Mouse (Mus musculus) forebrain, embryonic 16.5 days (tissue): ENCODE data around the gene Gm45711. TPM values are rescaled to one million over a fixed set of nuclear protein-coding genes. Genes with fewer than 3 reads are reported as not detected.

ENCODE experiments used
- ATAC-seq: fragments of 200-750 bp; cut with Nextera tagmentation; 2 replicates; pipeline ENCODE4 v1.8.0; 2017; ENCODE audit warnings: mild to moderate bottlenecking, moderate library complexity
- H3K27ac ChIP-seq: fragments of 300-500 bp; sonication (generic); 2 replicates; pipeline ENCODE4 v1.5.1; 2014; ENCODE audit warnings: low read length, control low read depth
- H3K27me3 ChIP-seq: fragments of 300-500 bp; sonication (generic); replicated peaks from 2 replicates; pipeline ENCODE4 v1.6.1; 2014; ENCODE audit warnings: low read length; ENCODE audit not compliant: control insufficient read depth, insufficient read depth
- H3K36me3 ChIP-seq: fragments of 300-500 bp; sonication (generic); 2 replicates; pipeline ENCODE4 v1.6.1; 2014; ENCODE audit not compliant: control insufficient read depth, insufficient read depth
- H3K4me1 ChIP-seq: fragments of 300-500 bp; sonication (generic); replicated peaks from 2 replicates; pipeline ENCODE4 v1.6.1; 2014; ENCODE audit warnings: low read length; ENCODE audit not compliant: control insufficient read depth, insufficient read depth
- H3K4me2 ChIP-seq: fragments of 300-500 bp; sonication (generic); 2 replicates; pipeline ENCODE4 v1.6.1; 2014; ENCODE audit warnings: mild to moderate bottlenecking, low read length, control low read depth
- H3K4me3 ChIP-seq: fragments of 300-500 bp; sonication (generic); replicated peaks from 2 replicates; pipeline ENCODE4 v1.5.1; 2014; ENCODE audit warnings: mild to moderate bottlenecking, low read length, control low read depth
- H3K9ac ChIP-seq: fragments of 300-500 bp; sonication (generic); replicated peaks from 2 replicates; pipeline ENCODE4 v1.6.1; 2014; ENCODE audit warnings: low read depth, low read length, control low read depth
- H3K9me3 ChIP-seq: fragments of 300-500 bp; sonication (generic); 2 replicates; pipeline ENCODE4 v1.6.1; 2016; ENCODE audit warnings: low read length; ENCODE audit not compliant: control insufficient read depth
- WGBS: fragments of 180-500 bp; shearing (Covaris S2); extraction: QIAGEN DNeasy Blood & Tissue Kit; methylation state at CpG from one replicate; pipeline ENCODE4 v1.1.7; 2014; 5-methylcytosine and 5-hydroxymethylcytosine counted together
- polyA plus RNA-seq: library from polyadenylated mRNA; unstranded; fragments of >200 nt; fragmentation: Nextera tagmentation; extraction: Ambion mirVana; gene quantifications from 2 replicates; pipeline ENCODE4 v1.2.1, GENCODE M21; 2015

Gm45711 gene
- polyA plus RNA-seq, 1 experiment from 2014 or later, result not detected

DNA sequence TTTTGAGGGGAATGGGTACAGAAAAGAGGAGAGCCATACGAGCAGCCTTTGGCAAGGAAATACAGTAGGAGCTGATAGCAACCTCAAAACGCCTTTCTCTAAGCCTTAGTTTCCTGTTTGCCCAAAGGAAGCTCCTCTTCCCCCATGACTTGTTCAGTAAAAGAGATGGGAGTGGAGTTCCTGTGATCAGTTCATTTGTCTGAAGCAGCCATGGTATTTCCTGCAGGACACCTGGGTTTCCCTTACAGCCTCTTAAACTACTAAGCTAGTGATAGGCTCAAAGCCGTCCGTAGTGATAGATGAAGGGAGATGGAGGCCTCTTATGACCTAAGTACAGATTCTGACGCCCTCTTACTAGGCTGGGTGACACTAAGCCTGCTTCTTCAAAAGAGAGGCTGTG is 32.5 kb upstream of the Gm45711 start:
- WGBS, result 83% methylated on average over 5 of the region's 5 CpGs
- no peak overlapping the region for H3K4me3 ChIP-seq

GRCm38 (mm10) chr8:104341678-104342077 is 31.8 kb upstream of the Gm45711 start:
- Histone ChIP-seq H3K36me3 (no peaks in the 10 kb centered on the region), H3K9ac (no peak overlapping the region), H3K27ac (no peak overlapping the region), H3K4me2 (peak overlapping the region; percentile 88), H3K4me3 (peak overlapping the region; percentile 69; the same call in 1 of the 2 replicates), H3K9me3 (no peaks in the 10 kb centered on the region), H3K4me1 (peaks cover 14% of the 10 kb centered on the region), H3K27me3 (no peaks in the 10 kb centered on the region)
- 48% methylated on average over 6 of the region's 6 CpGs for WGBS
- no peak for ATAC-seq

More for the DNA sequence above, 32.5 kb upstream of the Gm45711 start:
- H3K36me3 ChIP-seq, result peaks cover 2% of the 10 kb centered on the region; the same call in 1 of the 2 replicates
- H3K4me1 ChIP-seq, result peaks cover 14% of the 10 kb centered on the region
- no peak overlapping the region for H3K4me2 ChIP-seq
- no peak overlapping the region for H3K27ac ChIP-seq
- no peaks in the 10 kb centered on the region for H3K27me3 ChIP-seq
- no peaks in the 10 kb centered on the region for H3K9me3 ChIP-seq
- no peak overlapping the region for H3K9ac ChIP-seq
- no peak for ATAC-seq

- WGBS, result under 1% methylated on average over 24 of the region's 24 CpGs
- Histone ChIP-seq H3K4me1 (peaks cover 14% of the 10 kb centered on the region), H3K27ac (peak overlapping the region; percentile 41), H3K27me3 (no peaks in the 10 kb centered on the region), H3K36me3 (no peaks in the 10 kb centered on the region), H3K4me2 (peak overlapping the region; percentile 88), H3K9ac (peak overlapping the region; percentile 77), H3K9me3 (no peaks in the 10 kb centered on the region), H3K4me3 (peak overlapping the region; percentile 69)
- ATAC-seq, result peak; percentile 45
Observed at GRCm38 (mm10) chr8:104341106-104341561, 31.3 kb upstream of the Gm45711 start.

GRCm38 (mm10) chr8:104340233-104341105 is 30.6 kb upstream of the Gm45711 start:
- H3K9ac ChIP-seq, result peak overlapping the region; percentile 77
- H3K9me3 ChIP-seq, result no peaks in the 10 kb centered on the region
- no peaks in the 10 kb centered on the region for H3K36me3 ChIP-seq
- peaks cover 14% of the 10 kb centered on the region for H3K4me1 ChIP-seq
- no peaks in the 10 kb centered on the region for H3K27me3 ChIP-seq
- H3K4me3 ChIP-seq, result peak overlapping the region; percentile 69
- peak overlapping the region; percentile 88 for H3K4me2 ChIP-seq
- WGBS, result under 1% methylated on average over 52 of the region's 54 CpGs
- peak; percentile 77 for ATAC-seq
- peak overlapping the region; percentile 41 for H3K27ac ChIP-seq

DNA sequence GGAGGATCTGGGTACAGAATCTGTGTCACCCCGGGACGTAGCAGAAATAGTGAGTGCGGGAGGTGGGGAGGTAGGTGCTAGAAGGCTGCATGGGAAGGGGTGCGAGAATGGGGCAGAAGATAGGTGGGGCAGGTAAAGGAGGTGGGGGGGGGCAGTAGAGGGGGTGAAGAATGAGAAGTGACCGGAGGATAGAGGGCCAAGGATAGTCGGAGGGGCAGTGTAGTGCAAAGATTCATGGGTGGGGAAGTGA is 30.0 kb upstream of the Gm45711 start:
- no peaks in the 10 kb centered on the region for H3K27me3 ChIP-seq
- peak overlapping the region; percentile 77 for H3K9ac ChIP-seq
- peak overlapping the region; percentile 69 for H3K4me3 ChIP-seq
- ATAC-seq, result 0 out of 2 replicates have a peak, but pooled peaks have one; percentile 1
- no peaks in the 10 kb centered on the region for H3K36me3 ChIP-seq
- peak overlapping the region; percentile 88 for H3K4me2 ChIP-seq
- H3K4me1 ChIP-seq, result peaks cover 14% of the 10 kb centered on the region
- 1% methylated on average over 6 of the region's 6 CpGs for WGBS
- H3K27ac ChIP-seq, result no peak overlapping the region
- H3K9me3 ChIP-seq, result no peaks in the 10 kb centered on the region

DNA sequence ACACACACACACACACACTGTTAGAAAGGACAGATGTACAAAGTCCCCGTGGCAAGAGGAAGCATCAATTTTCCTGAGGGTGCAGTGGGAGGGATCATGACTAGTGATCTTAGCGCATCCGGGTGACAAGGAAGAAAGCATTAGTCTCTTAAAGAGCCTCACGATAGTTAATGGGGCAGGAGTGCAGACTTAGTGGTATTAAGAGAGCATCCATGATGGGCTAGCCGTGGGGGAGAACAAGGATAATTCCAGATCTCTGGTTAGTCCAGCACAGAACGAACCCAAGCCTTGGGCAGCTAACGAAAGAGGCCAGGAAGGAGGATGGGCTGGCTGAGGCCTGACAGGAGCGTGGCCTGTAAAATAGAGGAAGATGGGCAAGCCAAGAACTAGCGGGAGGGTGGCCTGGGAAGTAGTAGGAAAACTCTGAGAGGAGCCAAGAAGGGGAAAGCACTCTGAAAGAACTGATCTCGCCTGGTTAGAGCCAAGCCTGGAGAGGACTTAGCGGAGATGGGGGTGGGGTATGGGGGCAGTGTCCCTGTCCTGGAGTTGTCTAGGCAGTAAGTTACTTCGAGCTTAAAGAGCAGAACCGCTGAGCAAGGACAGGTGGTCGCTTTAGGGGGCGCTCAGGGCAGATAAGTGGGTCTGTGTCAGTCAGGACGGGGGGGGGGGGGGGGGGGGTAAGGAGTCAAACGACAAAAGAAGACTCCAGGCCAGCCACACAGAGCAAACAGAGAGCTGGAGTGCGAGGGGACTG is 29.5 kb upstream of the Gm45711 start, which contains the start of gene Cmtm3:
Cmtm3 (plus strand) TSS at position 182 of the 754 bp plus-strand sequence.
- peaks cover 14% of the 10 kb centered on the region for H3K4me1 ChIP-seq
- peak within 1 kb of the TSS; percentile 69 for H3K4me3 ChIP-seq
- 14% methylated on average over 16 of the region's 18 CpGs for WGBS
- no peaks in the 10 kb centered on the region for H3K36me3 ChIP-seq
- H3K9me3 ChIP-seq, result no peaks in the 10 kb centered on the region
- H3K4me2 ChIP-seq, result peak within 1 kb of the TSS; percentile 88
- no peak for ATAC-seq
- no peaks in the 10 kb centered on the region for H3K27me3 ChIP-seq
- no peak within 1 kb of the TSS for H3K27ac ChIP-seq
- peak within 1 kb of the TSS; percentile 77 for H3K9ac ChIP-seq

DNA sequence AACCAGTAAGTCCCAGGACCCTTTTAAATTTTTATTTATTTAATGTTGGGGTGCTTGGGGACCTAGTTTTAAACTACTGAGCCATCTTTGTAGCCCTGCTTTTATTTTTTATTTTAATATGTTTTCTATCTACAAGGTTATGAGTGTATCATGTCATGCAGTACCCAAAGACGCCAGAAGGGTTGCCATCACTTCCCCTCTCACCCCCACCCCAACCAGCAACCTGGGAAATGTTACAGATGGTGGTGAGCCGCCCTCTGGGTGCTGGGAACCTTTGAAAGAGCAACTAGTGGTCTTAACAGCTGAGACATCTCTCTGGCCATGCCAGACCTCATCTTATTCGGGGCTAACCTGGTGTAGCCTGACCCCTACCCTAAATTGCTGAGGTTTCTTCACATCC is 28.0 kb upstream of the Gm45711 start:
- Histone ChIP-seq H3K9me3 (no peaks in the 10 kb centered on the region), H3K4me3 (no peak overlapping the region), H3K27me3 (no peaks in the 10 kb centered on the region), H3K9ac (no peak overlapping the region), H3K36me3 (no peaks in the 10 kb centered on the region), H3K4me2 (no peak overlapping the region), H3K27ac (no peak overlapping the region), H3K4me1 (peaks cover 14% of the 10 kb centered on the region)
- no peak for ATAC-seq
- 47% methylated on average over 3 of the region's 3 CpGs for WGBS

GRCm38 (mm10) chr8:104336806-104337205 is 26.9 kb upstream of the Gm45711 start:
- H3K36me3 ChIP-seq, result no peaks in the 10 kb centered on the region
- no peaks in the 10 kb centered on the region for H3K27me3 ChIP-seq
- WGBS, result 88% methylated on average over 1 of the region's 1 CpGs
- peaks cover 14% of the 10 kb centered on the region for H3K4me1 ChIP-seq
- no peak for ATAC-seq
- H3K4me2 ChIP-seq, result no peak overlapping the region
- H3K27ac ChIP-seq, result no peak overlapping the region
- no peaks in the 10 kb centered on the region for H3K9me3 ChIP-seq
- H3K9ac ChIP-seq, result no peak overlapping the region
- H3K4me3 ChIP-seq, result no peak overlapping the region

DNA sequence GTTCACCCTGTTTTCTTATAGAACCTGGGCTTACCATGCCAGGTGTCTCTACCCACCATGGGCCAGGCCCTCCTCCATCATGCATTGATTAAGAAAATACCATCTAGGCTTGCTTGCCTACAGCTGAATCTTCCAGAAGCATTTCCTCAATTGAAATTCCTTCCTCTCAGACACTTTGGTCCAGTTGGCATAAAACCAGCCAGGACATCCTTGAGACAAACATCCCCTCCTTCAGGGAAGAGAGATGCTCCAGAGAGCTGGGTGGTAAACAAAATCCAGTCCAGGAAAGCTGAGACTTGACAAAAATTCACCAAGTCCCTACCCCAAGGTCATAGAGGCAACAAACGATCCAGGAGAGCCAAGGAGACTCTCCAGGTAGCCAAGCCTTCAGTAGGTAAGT is 24.3 kb upstream of the Gm45711 start:
- Histone ChIP-seq H3K4me3 (no peak overlapping the region), H3K36me3 (no peaks in the 10 kb centered on the region), H3K27me3 (no peaks in the 10 kb centered on the region), H3K9ac (no peak overlapping the region), H3K4me2 (no peak overlapping the region), H3K9me3 (no peaks in the 10 kb centered on the region), H3K27ac (no peak overlapping the region), H3K4me1 (no peaks in the 10 kb centered on the region)
- no peak for ATAC-seq
- 70% methylated on average over 1 of the region's 1 CpGs for WGBS
